Mouse (Mus musculus) myocyte (in vitro differentiated cells): Measurements from ENCODE around the gene Slc35e3. TPM values are rescaled to one million over a fixed set of nuclear protein-coding genes. Genes with fewer than 3 reads are reported as not detected.

Experiments used
- H3K27me3 ChIP-seq: one replicate; pipeline ENCODE4 v1.6.1; 2011; ENCODE audit not compliant: control insufficient read depth, insufficient read depth, insufficient read length
- H3K36me3 ChIP-seq: one replicate; pipeline ENCODE4 v1.6.1; 2011; ENCODE audit not compliant: control insufficient read depth, insufficient read depth
- H3K4me2 ChIP-seq: one replicate; pipeline ENCODE4 v1.6.1; 2011; ENCODE audit warnings: low read depth, control low read depth
- H3K4me3 ChIP-seq: one replicate; pipeline ENCODE4 v1.5.1; 2011; ENCODE audit warnings: mild to moderate bottlenecking, control low read depth, moderate library complexity
- H3K79me2 ChIP-seq: one replicate; pipeline ENCODE4 v1.6.1; 2011; ENCODE audit not compliant: control insufficient read depth, insufficient read depth
- H3ac ChIP-seq: one replicate; pipeline ENCODE4 v1.6.1; 2011; ENCODE audit not compliant: control insufficient read depth, insufficient read length
- CEBPB ChIP-seq: IDR thresholded peaks from 2 replicates; pipeline ENCODE4 v1.6.1; 2011; ENCODE audit warnings: mild to moderate bottlenecking, moderate library complexity; ENCODE audit not compliant: poor library complexity, insufficient read depth, severe bottlenecking
- E2F4 ChIP-seq: IDR thresholded peaks from one replicate; pipeline ENCODE4 v1.6.1; 2011; ENCODE audit warnings: mild to moderate bottlenecking, control low read depth, moderate library complexity; ENCODE audit not compliant: insufficient read depth
- MAX ChIP-seq: IDR thresholded peaks from one replicate; pipeline ENCODE4 v1.6.1; 2011; ENCODE audit warnings: low read depth, mild to moderate bottlenecking, control low read depth
- MYOD1 ChIP-seq, 3 experiments: IDR thresholded peaks; one replicate each; pipeline ENCODE4 v1.6.1; 2011; ENCODE audit warnings: control low read depth in 2 of 3, low read depth in 2 of 3, mild to moderate bottlenecking in 2 of 3, moderate library complexity in 1 of 3; ENCODE audit not compliant: insufficient read length in 2 of 3, control insufficient read depth in 1 of 3
- MYOG ChIP-seq, 3 experiments: IDR thresholded peaks; one replicate each; pipeline ENCODE4 v1.6.1; 2011; ENCODE audit warnings: control low read depth in 2 of 3, low read depth in 2 of 3, mild to moderate bottlenecking in 2 of 3; ENCODE audit not compliant: insufficient read length in 2 of 3, control insufficient read depth in 1 of 3, insufficient read depth in 1 of 3
- POLR2A ChIP-seq: IDR thresholded peaks from one replicate; pipeline ENCODE4 v1.6.1; 2011; ENCODE audit warnings: low read depth, mild to moderate bottlenecking, control low read depth, moderate library complexity; ENCODE audit not compliant: insufficient read length
- POLR2AphosphoS2 ChIP-seq: IDR thresholded peaks from one replicate; pipeline ENCODE4 v1.6.1; 2011; ENCODE audit warnings: low read depth, control low read depth; ENCODE audit not compliant: insufficient read length
- REST ChIP-seq: IDR thresholded peaks from one replicate; pipeline ENCODE4 v1.6.1; 2011; ENCODE audit warnings: mild to moderate bottlenecking, control low read depth, moderate library complexity; ENCODE audit not compliant: insufficient read depth, insufficient read length
- SRF ChIP-seq: IDR thresholded peaks from one replicate; pipeline ENCODE4 v1.6.1; 2011; ENCODE audit warnings: low read depth; ENCODE audit not compliant: control insufficient read depth, insufficient read length
- TCF12 ChIP-seq: IDR thresholded peaks from one replicate; pipeline ENCODE4 v1.6.1; 2011; ENCODE audit warnings: mild to moderate bottlenecking, control low read depth; ENCODE audit not compliant: poor library complexity, insufficient read depth, severe bottlenecking
- TCF3 ChIP-seq: IDR thresholded peaks from one replicate; pipeline ENCODE4 v1.6.1; 2011; ENCODE audit warnings: low read depth, control low read depth; ENCODE audit not compliant: insufficient read length
- USF1 ChIP-seq: IDR thresholded peaks from one replicate; pipeline ENCODE4 v1.6.1; 2011; ENCODE audit warnings: low read depth, mild to moderate bottlenecking, control low read depth, moderate library complexity
- polyA plus RNA-seq: library from polyadenylated mRNA; unstranded; fragments of >200 nt; fragmentation: generic; extraction: Trizol; gene quantifications from one replicate; pipeline ENCODE4 v1.2.1, GENCODE M21; 2012; ENCODE audit warnings: missing spikeins

Gene Slc35e3
- polyA plus RNA-seq, 1 experiment, result 9.2 TPM

- no peak for TF ChIP-seq MYOG (IDR thresholded peaks at IDR 0.05; ENCODE audit: control insufficient read depth in 1 of 3, insufficient read depth in 1 of 3, insufficient read length in 2 of 3, low read depth in 2 of 3)
- no peak for TF ChIP-seq USF1
- no peak for TF ChIP-seq MYOD1 (IDR thresholded peaks at IDR 0.05; ENCODE audit: control insufficient read depth in 1 of 3, insufficient read length in 2 of 3, low read depth in 2 of 3)
- TF ChIP-seq MAX, result no peak
- no peak for TF ChIP-seq POLR2A
- no peak for TF ChIP-seq CEBPB
- no peak for TF ChIP-seq REST
- no peak for TF ChIP-seq SRF
- no peak for TF ChIP-seq POLR2AphosphoS2
- TF ChIP-seq E2F4, result no peak
- TF ChIP-seq TCF12, result no peak
- no peak for TF ChIP-seq TCF3
- no peaks in the 10 kb centered on the region for H3K36me3 ChIP-seq
- H3K4me3 ChIP-seq, result no peak overlapping the region
- H3ac ChIP-seq, result no peak overlapping the region
- no peaks in the 10 kb centered on the region for H3K27me3 ChIP-seq
- no peaks in the 10 kb centered on the region for H3K79me2 ChIP-seq
- no peak overlapping the region for H3K4me2 ChIP-seq
Measured at GRCm38 (mm10) chr10:117732184-117732583, 14.0 kb downstream of the Slc35e3 start.

GRCm38 (mm10) chr10:117731244-117732101 is 14.7 kb downstream of the Slc35e3 start:
- Histone ChIP-seq H3K4me3 (no peak overlapping the region), H3K79me2 (no peaks in the 10 kb centered on the region), H3ac (no peak overlapping the region), H3K4me2 (no peak overlapping the region), H3K27me3 (no peaks in the 10 kb centered on the region), H3K36me3 (no peaks in the 10 kb centered on the region)
- TF ChIP-seq TCF12, result no peak
- TF ChIP-seq MYOD1 (IDR thresholded peaks at IDR 0.05; ENCODE audit: control insufficient read depth in 1 of 3, insufficient read length in 2 of 3, low read depth in 2 of 3), result no peak
- no peak for TF ChIP-seq POLR2A

GRCm38 (mm10) chr10:117730637-117731203 is 15.4 kb downstream of the Slc35e3 start:
- TF ChIP-seq MYOG (IDR thresholded peaks at IDR 0.05; ENCODE audit: control insufficient read depth in 1 of 3, insufficient read depth in 1 of 3, insufficient read length in 2 of 3, low read depth in 2 of 3) (no peak), CEBPB (no peak), MYOD1 (IDR thresholded peaks at IDR 0.05; ENCODE audit: control insufficient read depth in 1 of 3, insufficient read length in 2 of 3, low read depth in 2 of 3) (no peak), MAX (no peak)
- H3K4me3 ChIP-seq, result no peak overlapping the region
- H3ac ChIP-seq, result no peak overlapping the region
- no peaks in the 10 kb centered on the region for H3K36me3 ChIP-seq
- H3K79me2 ChIP-seq, result no peaks in the 10 kb centered on the region
- H3K27me3 ChIP-seq, result no peaks in the 10 kb centered on the region
- no peak overlapping the region for H3K4me2 ChIP-seq

GRCm38 (mm10) chr10:117730140-117730539 is 16.0 kb downstream of the Slc35e3 start:
- TF ChIP-seq MYOG (IDR thresholded peaks at IDR 0.05; ENCODE audit: control insufficient read depth in 1 of 3, insufficient read depth in 1 of 3, insufficient read length in 2 of 3, low read depth in 2 of 3), result no peak
- no peak for TF ChIP-seq CEBPB
- TF ChIP-seq TCF12, result no peak
- no peak for TF ChIP-seq MYOD1 (IDR thresholded peaks at IDR 0.05; ENCODE audit: control insufficient read depth in 1 of 3, insufficient read length in 2 of 3, low read depth in 2 of 3)
- no peak for TF ChIP-seq POLR2AphosphoS2
- TF ChIP-seq USF1, result no peak
- no peak for TF ChIP-seq SRF
- TF ChIP-seq POLR2A, result no peak
- no peak for TF ChIP-seq MAX
- no peak for TF ChIP-seq TCF3
- TF ChIP-seq REST, result no peak
- TF ChIP-seq E2F4, result no peak
- H3K79me2 ChIP-seq, result no peaks in the 10 kb centered on the region
- H3K27me3 ChIP-seq, result no peaks in the 10 kb centered on the region
- H3ac ChIP-seq, result no peak overlapping the region
- no peak overlapping the region for H3K4me2 ChIP-seq
- H3K4me3 ChIP-seq, result no peak overlapping the region
- H3K36me3 ChIP-seq, result no peaks in the 10 kb centered on the region

- Histone ChIP-seq H3K27me3 (no peaks in the 10 kb centered on the region), H3K36me3 (no peaks in the 10 kb centered on the region), H3K4me2 (no peak overlapping the region), H3ac (no peak overlapping the region), H3K4me3 (no peak overlapping the region), H3K79me2 (no peaks in the 10 kb centered on the region)
- TF ChIP-seq CEBPB (no peak), MYOG (IDR thresholded peaks at IDR 0.05; ENCODE audit: control insufficient read depth in 1 of 3, insufficient read depth in 1 of 3, insufficient read length in 2 of 3, low read depth in 2 of 3) (no peak), TCF3 (no peak), USF1 (no peak), SRF (no peak), MAX (no peak), POLR2A (no peak)
Measured at GRCm38 (mm10) chr10:117729139-117729814, 16.9 kb downstream of the Slc35e3 start.
